Mouse (Mus musculus): ENCODE data around the gene Nudt2. TPM values are rescaled to one million over a fixed set of nuclear protein-coding genes. Genes with fewer than 3 reads are reported as not detected.

Nudt2 gene
- total RNA-seq, 2 experiments from 2014 or later: 31.1 to 31.7 TPM

- DNase-seq (ENCODE audit: low spot score in 2 of 2): no peak
Measured at GRCm38 (mm10) chr4:41493464-41494116, 28.6 kb downstream of the Nudt2 start.

DNA sequence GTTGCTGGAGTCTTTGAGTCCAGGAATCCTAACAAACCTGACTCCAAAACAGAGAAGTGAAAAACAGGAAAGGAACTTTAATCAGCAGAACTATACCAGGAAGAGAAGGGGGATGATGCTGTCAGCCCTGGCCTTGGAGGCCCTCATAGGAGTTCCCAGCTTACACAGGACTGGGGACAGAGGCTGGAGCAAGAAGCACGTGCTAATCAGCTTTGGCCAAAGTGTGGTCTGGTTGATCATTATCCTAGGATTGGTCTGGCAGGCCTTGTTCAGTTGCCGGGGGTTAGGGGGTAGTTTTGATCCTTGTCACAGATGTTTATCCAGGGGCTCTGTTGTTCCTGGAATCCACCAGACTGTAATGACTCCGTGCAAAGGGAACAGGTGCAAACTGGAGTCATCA lies 29.4 kb downstream of the Nudt2 start:
- no peak for DNase-seq (ENCODE audit: low spot score in 2 of 2)

DNA sequence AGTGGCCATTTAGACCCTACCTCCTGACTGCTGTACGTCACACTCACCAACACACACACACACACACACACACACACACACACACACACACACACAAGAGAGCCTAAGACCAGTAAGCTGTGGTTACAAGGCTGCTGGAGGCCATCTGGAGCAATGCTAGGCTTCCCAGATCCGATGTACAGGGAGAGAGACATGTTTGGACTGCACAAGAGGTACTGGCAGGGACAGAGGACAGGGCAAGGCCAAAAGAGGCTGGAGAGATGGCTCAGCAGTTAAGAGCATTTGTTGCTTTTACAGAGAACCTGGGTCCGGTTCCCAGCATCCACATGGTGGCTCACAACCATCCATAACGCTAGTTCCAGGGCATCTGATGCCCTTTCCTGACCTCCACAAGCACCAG lies 30.1 kb downstream of the Nudt2 start:
- no peak for DNase-seq (ENCODE audit: low spot score in 2 of 2)

GRCm38 (mm10) chr4:41495850-41496249 lies 30.9 kb downstream of the Nudt2 start:
- DNase-seq (ENCODE audit: low spot score in 2 of 2): no peak

- no peak for DNase-seq (ENCODE audit: low spot score in 2 of 2)
Measured at GRCm38 (mm10) chr4:41497046-41497445, 32.1 kb downstream of the Nudt2 start.

DNA sequence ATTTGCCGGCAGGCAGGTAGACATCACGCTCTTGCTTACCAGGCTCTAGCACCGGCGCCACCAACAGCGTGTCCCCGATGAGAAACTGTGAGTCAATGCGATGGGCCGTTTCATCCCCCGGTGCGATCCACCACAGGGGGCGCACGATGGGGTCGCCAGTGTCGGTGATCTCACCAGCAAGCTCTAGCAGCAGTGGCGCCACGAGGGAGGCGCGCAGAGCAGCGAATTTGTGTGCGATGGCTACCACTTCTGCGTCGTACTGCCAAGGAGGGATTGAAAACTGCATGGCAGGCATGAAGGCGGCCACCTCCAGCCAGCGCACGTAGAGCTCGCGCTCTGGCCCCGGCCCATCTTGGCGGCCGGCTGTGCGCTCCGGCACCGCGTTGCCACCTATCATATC lies 32.6 kb downstream of the Nudt2 start:
- DNase-seq (ENCODE audit: low spot score in 2 of 2): no peak

DNA sequence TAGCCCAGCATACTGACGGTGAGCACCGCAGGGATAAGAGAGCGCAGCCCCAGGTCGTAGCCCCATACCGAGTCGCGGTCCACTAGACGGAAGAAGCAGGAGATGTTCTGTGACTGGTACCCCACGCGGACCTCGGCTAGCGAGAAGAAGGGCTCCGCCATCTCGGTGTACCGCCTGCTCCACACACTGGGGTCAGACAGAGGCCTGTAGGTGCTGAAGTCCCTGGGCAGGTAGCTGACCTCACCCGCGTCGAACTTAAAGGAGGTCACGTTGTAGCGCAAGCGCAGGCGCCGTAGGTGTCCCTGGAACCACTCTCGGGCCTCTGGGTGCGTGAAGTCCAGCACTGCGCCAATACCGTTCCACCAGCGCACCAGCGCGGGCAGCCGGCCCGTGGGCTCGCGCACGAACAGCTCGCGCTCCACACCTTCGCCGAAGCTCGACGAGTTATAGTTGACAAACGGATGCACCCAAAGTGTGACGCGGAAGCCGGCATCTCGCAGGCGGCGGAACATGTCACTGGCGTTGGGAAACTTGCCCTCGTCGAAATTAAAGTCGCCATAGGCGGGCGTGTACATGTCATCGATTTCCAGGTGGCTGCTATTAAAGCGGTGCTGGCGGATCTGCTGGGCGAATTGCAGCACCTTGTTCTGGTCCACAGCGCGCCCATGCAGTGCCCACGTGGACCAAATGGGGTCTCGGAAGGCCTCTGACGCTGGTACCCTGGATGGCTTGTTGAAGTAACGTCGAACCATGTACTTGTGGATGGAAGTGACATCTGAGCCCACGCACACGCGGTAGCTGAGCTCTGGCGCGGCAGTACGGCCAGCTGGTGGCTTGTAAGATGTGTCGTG lies 33.3 kb downstream of the Nudt2 start:
- DNase-seq (ENCODE audit: low spot score in 2 of 2): no peak

DNA sequence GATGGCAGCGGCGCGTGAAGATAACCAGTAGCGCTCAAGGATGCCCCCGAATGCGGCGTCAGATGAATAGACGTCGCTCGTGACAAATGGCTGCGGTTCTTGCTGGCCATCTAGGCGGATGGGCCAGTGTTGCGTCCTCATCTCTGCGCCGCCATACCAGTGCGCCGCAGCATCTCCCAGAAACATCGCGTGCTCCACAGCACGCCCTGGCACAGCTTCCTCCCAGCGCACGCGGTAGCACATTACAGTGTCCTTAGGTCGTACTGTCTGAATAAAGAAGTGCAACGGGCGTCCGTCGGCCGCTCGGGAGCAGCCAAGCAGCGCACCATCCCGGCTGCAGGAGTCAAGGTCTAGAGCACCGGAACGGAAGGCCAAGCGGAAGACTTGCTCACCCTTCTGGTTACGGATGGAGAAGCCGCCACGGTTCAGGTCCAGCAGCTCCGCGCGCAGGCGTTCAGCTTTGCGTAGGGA lies 34.0 kb downstream of the Nudt2 start:
- DNase-seq (ENCODE audit: low spot score in 2 of 2): no peak

DNA sequence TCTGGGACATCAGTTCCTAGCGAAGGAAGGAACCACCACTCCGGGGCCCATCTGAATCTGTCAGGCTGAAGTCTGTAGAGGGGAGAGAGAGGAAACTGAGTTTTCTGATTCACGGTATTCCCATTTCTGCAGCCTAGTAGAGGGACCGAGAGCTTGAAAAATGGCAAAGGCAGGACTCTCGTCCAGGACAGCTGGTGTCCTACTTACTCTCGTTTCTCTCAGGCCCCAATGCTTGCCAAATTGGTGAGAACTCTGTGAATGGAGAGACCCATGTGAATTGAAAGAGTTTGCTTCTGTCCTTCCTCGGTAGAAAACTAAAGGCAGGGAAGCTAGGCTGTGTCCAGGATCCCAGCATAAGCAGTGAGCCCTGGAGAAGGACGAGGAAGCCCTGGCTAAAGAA lies 34.7 kb downstream of the Nudt2 start:
- DNase-seq (ENCODE audit: low spot score in 2 of 2): no peak

- DNase-seq (ENCODE audit: low spot score in 2 of 2): no peak
Measured at GRCm38 (mm10) chr4:41500787-41501186, 35.8 kb downstream of the Nudt2 start.

GRCm38 (mm10) chr4:41502171-41502940 lies 37.4 kb downstream of the Nudt2 start:
- no peak for DNase-seq (ENCODE audit: low spot score in 2 of 2)

DNA sequence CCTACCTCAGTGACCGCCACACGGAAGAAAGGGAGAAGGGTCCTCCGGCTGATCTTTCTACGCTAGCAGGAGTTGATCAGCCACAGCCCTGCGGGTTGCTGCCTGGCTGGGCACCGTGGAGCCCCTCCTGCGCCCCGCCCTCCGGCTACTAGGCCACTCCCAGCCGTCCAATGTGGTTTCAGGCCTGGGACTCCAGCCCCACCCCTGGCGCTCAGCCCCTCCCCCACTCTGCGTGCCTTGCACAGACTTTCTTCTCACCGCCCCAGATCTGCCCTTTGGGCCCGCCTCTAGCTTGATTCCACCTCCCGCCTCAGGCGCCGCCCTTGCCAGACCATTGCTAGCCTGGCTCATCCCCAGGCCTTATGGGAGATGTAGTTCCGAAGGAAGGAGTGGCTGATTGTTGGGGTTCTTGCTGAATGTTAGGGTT lies 38.0 kb downstream of the Nudt2 start, which contains the start of gene AI464131:
AI464131 (minus strand) TSS at position 91 of the 427 bp plus-strand sequence.
- peak; percentile 95 to 99 for DNase-seq (ENCODE audit: low spot score in 2 of 2)

- no peak for DNase-seq (ENCODE audit: low spot score in 2 of 2)
Measured at GRCm38 (mm10) chr4:41504325-41504724, 39.4 kb downstream of the Nudt2 start.

DNA sequence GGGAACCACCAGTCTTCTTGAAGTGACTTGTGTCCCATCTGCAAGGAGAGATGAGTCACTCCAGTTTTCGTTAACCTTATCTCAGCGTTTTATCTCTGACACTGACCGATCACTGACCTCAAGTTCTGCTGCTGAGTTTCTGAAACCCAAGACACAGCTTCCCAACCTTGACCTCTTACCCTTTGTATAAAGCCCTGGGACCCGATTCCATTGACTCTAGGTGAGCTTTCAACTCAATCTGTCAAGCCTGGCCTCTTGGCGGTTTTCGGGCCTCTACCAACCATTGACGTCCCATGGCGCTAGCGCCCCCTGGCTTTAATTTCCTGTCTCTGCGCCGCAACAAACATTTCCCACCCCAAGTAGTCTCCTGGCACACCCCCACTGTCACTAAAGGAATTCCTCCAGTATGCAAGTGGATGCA lies 40.2 kb downstream of the Nudt2 start:
- DNase-seq (ENCODE audit: low spot score in 2 of 2): no peak

DNA sequence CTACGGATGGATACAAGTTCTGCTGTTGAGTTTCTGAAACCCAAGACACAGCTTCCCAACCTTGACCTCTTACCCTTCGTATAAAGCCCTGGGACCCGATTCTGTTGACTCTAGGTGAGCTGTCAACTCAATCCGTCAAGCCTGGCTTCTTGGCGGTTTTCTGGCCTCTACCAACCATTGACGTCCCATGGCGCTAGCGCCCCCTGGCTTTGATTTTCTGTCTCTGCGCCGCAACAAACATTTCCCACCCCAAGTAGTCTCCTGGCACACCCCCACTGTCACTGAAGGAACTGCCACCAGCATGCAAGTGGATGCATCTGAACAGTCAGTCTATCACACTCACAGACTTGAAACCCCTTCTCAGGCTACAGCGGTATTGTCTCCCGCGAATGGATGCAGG lies 41.2 kb downstream of the Nudt2 start:
- DNase-seq (ENCODE audit: low spot score in 2 of 2): peak; percentile 37 to 43

DNA sequence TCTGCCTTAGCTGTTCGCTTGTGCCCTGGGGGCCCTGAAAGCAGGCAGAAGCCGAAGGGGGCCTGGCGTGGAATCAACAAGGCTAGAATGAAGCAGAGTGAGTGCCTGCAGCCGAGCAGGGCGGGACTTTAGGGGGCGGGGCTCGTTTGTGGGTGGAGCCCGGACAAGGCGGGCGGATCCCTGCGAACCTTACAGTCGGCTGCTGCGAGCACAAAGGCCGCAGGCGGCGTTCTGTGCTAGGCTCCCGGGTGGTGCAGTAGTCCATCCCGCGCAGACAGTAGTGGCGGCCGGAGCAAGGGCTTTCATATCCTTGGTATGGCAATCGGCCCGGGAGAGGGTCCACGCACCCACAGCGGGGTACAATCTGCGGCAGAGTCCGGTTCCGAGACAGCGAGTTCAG lies 42.0 kb downstream of the Nudt2 start:
- DNase-seq (ENCODE audit: low spot score in 2 of 2): peak; percentile 59 to 71

DNA sequence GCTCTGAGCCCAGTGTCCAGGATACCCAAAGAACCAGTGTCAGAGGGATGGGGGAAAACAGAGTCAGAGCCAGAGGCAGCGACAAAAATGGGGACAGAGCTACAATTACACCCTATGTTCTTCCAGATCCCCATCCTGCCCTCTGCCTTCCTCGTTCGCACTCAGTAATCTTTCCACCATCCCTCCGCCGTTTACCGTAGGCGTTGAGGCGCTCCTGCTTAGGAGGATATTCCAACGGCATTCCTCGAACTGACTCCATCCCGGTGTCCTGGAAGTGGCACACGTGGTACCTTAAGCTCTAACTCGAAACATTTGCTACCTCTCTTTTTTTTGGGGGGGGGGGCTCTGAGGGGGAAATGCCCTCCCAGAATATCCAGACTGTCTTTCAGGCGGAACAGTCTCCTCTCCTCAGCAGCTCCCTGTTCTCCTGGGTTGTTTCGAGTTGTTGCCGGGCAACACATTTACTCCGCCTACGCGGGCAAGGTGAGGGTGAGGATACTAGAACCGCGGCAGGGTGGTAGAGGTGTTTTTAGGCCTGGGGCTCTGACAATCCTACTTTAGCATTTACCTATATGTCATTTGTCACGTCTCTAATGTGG lies 42.5 kb downstream of the Nudt2 start:
- DNase-seq (ENCODE audit: low spot score in 2 of 2): no peak

GRCm38 (mm10) chr4:41507998-41508397 lies 43.0 kb downstream of the Nudt2 start:
- no peak for DNase-seq (ENCODE audit: low spot score in 2 of 2)

GRCm38 (mm10) chr4:41513309-41513708 lies 48.4 kb downstream of the Nudt2 start:
- DNase-seq (ENCODE audit: low spot score in 2 of 2): no peak

- no peak for DNase-seq (ENCODE audit: low spot score in 2 of 2)
Measured at GRCm38 (mm10) chr4:41513714-41514113, 48.8 kb downstream of the Nudt2 start.

GRCm38 (mm10) chr4:41517233-41517632 lies 52.3 kb downstream of the Nudt2 start, which contains the start of gene 1110017D15Rik:
Gene 1110017D15Rik (minus strand): TSS chr4:41517333.
- DNase-seq (ENCODE audit: low spot score in 2 of 2): no peak
